Mouse (Mus musculus) ZHBTc4 (cell line): ENCODE results near the gene Gm20441.

Experiments
- DNase-seq: peaks from one replicate; pipeline ENCODE4 v3.0.0-alpha.2; 2011; ENCODE audit warnings: low read depth, low spot score

Gene Gm20441

DNA sequence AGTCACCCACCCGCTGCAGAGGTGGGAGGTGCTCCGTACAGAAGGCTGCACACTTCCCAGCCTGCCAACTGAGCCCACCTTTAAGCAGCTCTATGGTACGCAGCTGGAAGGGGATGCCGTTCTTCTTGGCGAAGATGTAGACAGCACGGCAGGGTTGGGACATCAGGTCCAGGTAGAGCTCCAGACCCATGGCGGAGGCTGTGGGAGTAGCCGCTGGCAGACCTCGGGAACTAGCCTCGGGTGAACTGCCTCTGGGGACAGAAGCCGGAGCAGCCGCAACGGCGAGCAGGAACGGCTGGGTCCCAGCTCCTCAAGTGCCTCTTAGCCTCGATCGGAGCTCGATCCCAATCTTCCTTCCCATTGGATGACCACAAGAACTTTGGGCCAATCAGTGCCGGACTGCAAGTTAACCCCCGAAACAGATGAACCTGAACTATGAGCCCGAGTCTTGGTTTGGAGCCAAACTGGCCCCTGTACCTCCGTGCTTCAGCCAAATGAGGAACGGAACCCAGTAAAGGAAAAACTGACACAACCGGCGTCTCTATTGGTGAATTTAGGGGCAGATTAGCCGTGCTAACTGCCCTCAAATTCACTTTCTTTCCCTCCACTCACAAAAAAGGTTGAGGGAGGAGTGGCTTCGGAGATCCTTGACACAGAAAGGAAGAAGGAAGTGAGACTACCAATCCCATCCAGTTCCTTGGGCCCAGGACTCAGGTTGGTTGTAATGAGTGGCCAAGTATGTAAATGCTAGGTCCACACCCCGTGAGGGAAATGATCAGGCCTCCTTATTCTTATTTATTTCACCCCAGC is at the start of gene Gm20441, which contains the start of gene Gstt3:
TSS of gene Gm20441 (minus strand) at position 186 of the 810 bp plus-strand sequence.
TSS of gene Gstt3 (minus strand) at position 646 of the 810 bp plus-strand sequence.
- DNase-seq: peak; percentile 85

- DNase-seq: no peak
Observed at GRCm38 (mm10) chr10:75830275-75830670, 49.5 kb upstream of the Gm20441 start.

GRCm38 (mm10) chr10:75829529-75830274 is 48.9 kb upstream of the Gm20441 start:
- no peak for DNase-seq

- DNase-seq: no peak
Observed at GRCm38 (mm10) chr10:75828500-75828931, 47.8 kb upstream of the Gm20441 start.

DNA sequence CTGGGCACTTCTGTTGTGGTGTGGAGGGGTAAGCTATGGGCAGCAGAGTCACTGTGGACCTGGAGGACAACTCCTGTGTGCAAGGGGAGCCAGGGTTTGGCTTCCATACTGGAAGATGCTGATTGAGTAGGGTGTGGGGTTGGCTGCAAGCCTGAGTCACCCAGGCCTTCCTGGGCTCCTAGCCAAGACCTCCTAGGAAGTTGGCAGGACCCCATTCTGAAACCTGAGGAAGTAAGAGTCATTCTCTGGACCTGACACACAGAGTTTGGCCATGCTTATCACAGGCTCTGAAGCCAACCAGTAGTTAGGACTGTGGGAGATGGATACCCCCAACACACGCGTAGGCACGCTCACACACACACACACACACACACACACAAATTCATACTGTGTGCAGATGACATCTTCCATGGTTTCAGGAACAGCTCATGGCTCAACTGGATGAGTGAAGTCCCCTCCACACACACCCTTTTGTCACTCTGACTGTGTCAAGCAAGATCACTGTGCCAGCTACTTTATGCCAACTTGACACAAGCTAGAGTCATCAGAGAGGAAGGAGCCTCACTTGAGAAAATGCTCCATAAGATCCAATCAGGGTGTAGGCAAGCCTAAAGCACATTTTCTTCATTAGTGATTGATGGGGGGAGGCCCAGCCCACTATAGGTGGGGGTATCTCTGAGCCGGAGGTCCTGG is 47.1 kb upstream of the Gm20441 start:
- DNase-seq: no peak

DNA sequence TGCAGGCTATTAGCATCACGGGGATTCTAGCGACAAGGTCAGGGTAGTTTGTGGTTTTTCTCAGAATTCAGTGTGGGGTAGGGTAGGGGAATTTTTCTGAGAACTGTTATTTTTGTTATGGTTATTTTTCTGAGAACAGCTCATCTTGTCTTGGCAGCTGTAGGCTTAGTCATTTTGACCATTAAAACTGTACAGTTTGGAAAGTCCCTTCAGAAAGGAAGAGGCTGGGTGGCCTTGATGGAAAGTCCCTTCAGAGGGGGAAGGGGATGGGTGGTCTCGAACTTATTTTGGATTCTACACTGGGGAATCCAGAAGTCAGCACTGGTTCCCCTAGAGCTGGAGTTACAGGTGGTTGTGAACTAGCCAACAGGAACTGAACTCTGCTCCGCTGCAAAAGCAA is 43.8 kb upstream of the Gm20441 start:
- DNase-seq: no peak

GRCm38 (mm10) chr10:75823782-75824181 is 43.0 kb upstream of the Gm20441 start:
- DNase-seq: no peak

DNA sequence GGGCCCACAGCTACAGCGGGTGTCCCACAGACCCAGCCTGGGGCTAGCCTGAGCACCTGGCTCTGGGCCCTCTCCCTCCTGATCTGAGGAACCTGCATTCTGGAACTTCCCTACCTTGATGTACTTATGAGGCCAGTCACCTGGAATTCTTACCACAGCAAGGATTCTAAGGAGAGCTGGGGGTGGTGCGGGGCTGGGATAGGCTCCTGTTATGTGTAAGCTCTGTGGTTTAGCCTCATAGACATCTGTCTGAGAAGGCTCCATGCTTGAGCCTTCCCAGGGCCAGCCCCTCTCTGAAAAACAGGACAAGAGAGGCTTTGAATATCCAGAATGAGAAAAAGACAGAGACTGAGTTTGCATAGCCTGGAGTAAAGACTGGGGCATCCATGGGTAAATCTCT is 41.7 kb upstream of the Gm20441 start, which contains the start of gene Gstt4:
TSS of gene Gstt4 (minus strand) at position 101 of the 400 bp plus-strand sequence.
- DNase-seq: no peak

- DNase-seq: no peak
Observed at GRCm38 (mm10) chr10:75819882-75820281, 39.1 kb upstream of the Gm20441 start.

- peak; percentile 34 for DNase-seq
Observed at GRCm38 (mm10) chr10:75818641-75819040, 37.9 kb upstream of the Gm20441 start.

DNA sequence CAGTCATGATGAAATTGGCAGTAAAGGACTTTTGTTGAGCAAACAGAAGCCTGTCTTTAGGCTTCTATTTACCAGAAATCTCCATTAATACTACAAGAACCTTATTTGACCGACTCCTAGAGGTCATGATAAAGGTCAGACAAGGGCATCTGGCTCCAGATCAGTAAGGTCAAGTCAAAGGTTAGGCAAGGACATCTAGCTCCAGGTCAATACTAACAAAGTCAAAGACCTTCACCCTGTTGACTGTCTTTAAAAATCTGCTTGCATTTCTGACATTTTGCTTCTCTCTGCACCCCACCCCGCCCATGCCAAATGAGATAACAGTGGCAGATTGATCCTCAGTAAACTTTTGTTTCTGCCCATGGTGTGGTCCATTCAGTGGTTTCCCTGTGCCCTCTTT is 23.5 kb upstream of the Gm20441 start:
- no peak for DNase-seq

DNA sequence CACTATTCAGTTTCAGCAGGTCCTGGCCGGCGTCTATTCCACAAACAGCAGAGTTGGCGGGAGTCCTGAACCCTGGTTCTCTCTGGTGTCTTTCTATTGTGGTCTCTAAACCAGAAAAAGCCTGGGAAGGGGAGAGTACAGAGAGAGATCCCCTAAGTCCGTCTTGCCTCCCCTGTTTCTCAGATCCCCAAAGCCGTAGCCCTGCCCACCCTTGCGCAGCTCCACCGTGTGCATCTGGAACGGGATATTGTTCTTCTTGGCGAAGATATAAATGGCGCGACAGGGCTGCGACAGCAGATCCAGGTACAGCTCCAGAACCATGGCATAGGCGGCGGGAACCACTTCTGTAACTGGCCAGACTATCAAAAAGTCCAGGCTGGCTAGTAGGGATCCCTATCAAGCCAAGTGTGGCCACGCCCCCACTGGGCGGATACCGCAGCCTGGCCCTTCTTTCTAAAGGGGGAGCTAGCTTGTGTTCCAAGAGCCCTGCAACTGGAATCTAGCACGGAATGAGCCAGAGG is 17.5 kb upstream of the Gm20441 start, which contains the start of gene Gstt1:
TSS of gene Gstt1 (minus strand) at position 409 of the 521 bp plus-strand sequence.
- peak; percentile 36 for DNase-seq

DNA sequence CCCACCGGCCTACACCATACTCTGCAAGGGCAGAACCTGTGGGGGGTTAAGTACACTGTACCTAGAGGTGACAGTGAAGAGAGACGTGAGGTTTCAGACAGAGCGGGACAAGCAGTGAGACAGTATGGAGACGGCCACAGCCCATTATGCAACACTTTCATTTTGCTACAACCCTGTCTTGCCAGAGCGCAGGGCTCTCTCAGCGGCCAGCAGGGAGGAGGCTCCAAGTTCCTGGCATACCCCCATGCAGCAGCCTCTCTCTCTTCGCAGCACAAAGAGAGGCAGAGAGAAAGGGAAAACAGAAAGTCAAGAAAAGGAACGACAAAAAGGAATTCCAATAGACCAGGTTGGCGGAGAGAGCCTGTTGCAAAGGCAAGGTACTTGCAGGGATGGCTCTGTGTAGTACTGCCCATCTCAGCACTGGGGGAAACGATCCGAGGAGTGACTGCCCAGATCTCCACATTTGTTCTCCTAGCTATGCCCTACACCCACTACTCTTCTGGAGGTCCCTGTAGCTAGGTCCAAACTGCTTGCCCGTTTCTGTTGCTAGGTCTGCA is 16.9 kb upstream of the Gm20441 start:
- DNase-seq: peak; percentile 16

GRCm38 (mm10) chr10:75796731-75797516 is 16.2 kb upstream of the Gm20441 start:
- DNase-seq: no peak

- peak; percentile 24 for DNase-seq
Observed at GRCm38 (mm10) chr10:75794880-75795279, 14.1 kb upstream of the Gm20441 start.

- peak; percentile 20 for DNase-seq
Observed at GRCm38 (mm10) chr10:75790773-75791172, 10.0 kb upstream of the Gm20441 start.

GRCm38 (mm10) chr10:75789841-75790240 is 9.1 kb upstream of the Gm20441 start:
- no peak for DNase-seq

- peak; percentile 24 for DNase-seq
Observed at GRCm38 (mm10) chr10:75789081-75789735, 8.5 kb upstream of the Gm20441 start.

- DNase-seq: no peak
Observed at GRCm38 (mm10) chr10:75788277-75788676, 7.5 kb upstream of the Gm20441 start.

- DNase-seq: no peak
Observed at GRCm38 (mm10) chr10:75785442-75785841, 4.7 kb upstream of the Gm20441 start.
